Mouse (Mus musculus): ENCODE measurements at regions not wholly inside any gene's neighbourhood (a gene's known extent, or its start where the extent isn't known, plus 50 kb on each side); places are given as distances from the start of the nearest gene placed in this dataset.

- H3K27ac ChIP-seq (replicated peaks; ENCODE audit: low read depth, low read length), result 0 out of 2 replicates have a peak overlapping the region, but pooled peaks have one; percentile 10
- H3K4me1 ChIP-seq (ENCODE audit: control insufficient read depth, insufficient read depth, insufficient read length, low read length), result peaks cover 10% of the 10 kb centered on the region; the same call in 1 of the 2 replicates
- no peak overlapping the region for H3K4me3 ChIP-seq (ENCODE audit: insufficient read depth, low read depth, low read length)
These were observed 190.4 kb downstream of the Gm10260 start for GRCm38 (mm10) chr13:97570009-97570408.

GRCm38 (mm10) chr13:97567632-97568031, 192.8 kb downstream of the Gm10260 start:
- Histone ChIP-seq H3K4me1 (ENCODE audit: control insufficient read depth, insufficient read depth, insufficient read length, low read length) (peaks cover 8% of the 10 kb centered on the region; the same call in 1 of the 2 replicates), H3K4me3 (ENCODE audit: insufficient read depth, low read depth, low read length) (no peak overlapping the region), H3K27ac (replicated peaks; ENCODE audit: low read depth, low read length) (no peak overlapping the region)

- Histone ChIP-seq H3K4me1 (ENCODE audit: control insufficient read depth, insufficient read depth, insufficient read length, low read length) (peaks cover 8% of the 10 kb centered on the region; the same call in 1 of the 2 replicates), H3K27ac (replicated peaks; ENCODE audit: low read depth, low read length) (no peak overlapping the region), H3K4me3 (ENCODE audit: insufficient read depth, low read depth, low read length) (no peak overlapping the region)
These were observed 194.4 kb downstream of the Gm10260 start for GRCm38 (mm10) chr13:97566071-97566470.

- no peak overlapping the region for H3K4me3 ChIP-seq (ENCODE audit: insufficient read depth, low read depth, low read length)
- peaks cover 4% of the 10 kb centered on the region; the same call in 1 of the 2 replicates for H3K4me1 ChIP-seq (ENCODE audit: control insufficient read depth, insufficient read depth, insufficient read length, low read length)
- H3K27ac ChIP-seq (replicated peaks; ENCODE audit: low read depth, low read length), result no peak overlapping the region
These were observed 198.2 kb downstream of the Gm10260 start for GRCm38 (mm10) chr13:97562241-97562640.

GRCm38 (mm10) chr13:97560789-97561188, 199.6 kb downstream of the Gm10260 start:
- no peak overlapping the region for H3K4me3 ChIP-seq (ENCODE audit: insufficient read depth, low read depth, low read length)
- H3K27ac ChIP-seq (replicated peaks; ENCODE audit: low read depth, low read length), result no peak overlapping the region
- peaks cover under 1% of the 10 kb centered on the region; the same call in 1 of the 2 replicates for H3K4me1 ChIP-seq (ENCODE audit: control insufficient read depth, insufficient read depth, insufficient read length, low read length)

GRCm38 (mm10) chr13:97559611-97560385, 200.6 kb downstream of the Gm10260 start:
- Histone ChIP-seq H3K4me1 (ENCODE audit: control insufficient read depth, insufficient read depth, insufficient read length, low read length) (no peaks in the 10 kb centered on the region), H3K27ac (replicated peaks; ENCODE audit: low read depth, low read length) (peak overlapping the region; percentile 83), H3K4me3 (ENCODE audit: insufficient read depth, low read depth, low read length) (no peak overlapping the region)

GRCm38 (mm10) chr13:97558884-97559283, 201.5 kb downstream of the Gm10260 start:
- 0 out of 2 replicates have a peak overlapping the region, but pooled peaks have one; percentile 15 for H3K27ac ChIP-seq (replicated peaks; ENCODE audit: low read depth, low read length)
- H3K4me1 ChIP-seq (ENCODE audit: control insufficient read depth, insufficient read depth, insufficient read length, low read length), result no peaks in the 10 kb centered on the region
- no peak overlapping the region for H3K4me3 ChIP-seq (ENCODE audit: insufficient read depth, low read depth, low read length)

- H3K4me1 ChIP-seq (ENCODE audit: control insufficient read depth, insufficient read depth, insufficient read length, low read length), result no peaks in the 10 kb centered on the region
- H3K4me3 ChIP-seq (ENCODE audit: insufficient read depth, low read depth, low read length), result no peak overlapping the region
- no peak overlapping the region for H3K27ac ChIP-seq (replicated peaks; ENCODE audit: low read depth, low read length)
These were observed 205.1 kb downstream of the Gm10260 start for GRCm38 (mm10) chr13:97555312-97555711.

- Histone ChIP-seq H3K27ac (replicated peaks; ENCODE audit: low read depth, low read length) (no peak overlapping the region), H3K4me1 (ENCODE audit: control insufficient read depth, insufficient read depth, insufficient read length, low read length) (no peaks in the 10 kb centered on the region)
These were observed 205.8 kb downstream of the Gm10260 start for GRCm38 (mm10) chr13:97554601-97555000.

GRCm38 (mm10) chr13:97552236-97552635, 208.2 kb downstream of the Gm10260 start:
- no peak overlapping the region for H3K27ac ChIP-seq (replicated peaks; ENCODE audit: low read depth, low read length)
- peaks cover 14% of the 10 kb centered on the region for H3K4me1 ChIP-seq (ENCODE audit: control insufficient read depth, insufficient read depth, insufficient read length, low read length)
- no peak overlapping the region for H3K4me3 ChIP-seq (ENCODE audit: insufficient read depth, low read depth, low read length)

More at GRCm38 (mm10) chr13:97554601-97555000, 205.8 kb downstream of the Gm10260 start:
- no peak overlapping the region for H3K4me3 ChIP-seq (ENCODE audit: insufficient read depth, low read depth, low read length)

GRCm38 (mm10) chr13:97550880-97551279, 209.6 kb downstream of the Gm10260 start:
- Histone ChIP-seq H3K4me1 (ENCODE audit: control insufficient read depth, insufficient read depth, insufficient read length, low read length) (peaks cover 14% of the 10 kb centered on the region), H3K4me3 (ENCODE audit: insufficient read depth, low read depth, low read length) (no peak overlapping the region)

GRCm38 (mm10) chr13:97550172-97550571, 210.3 kb downstream of the Gm10260 start:
- Histone ChIP-seq H3K4me3 (ENCODE audit: insufficient read depth, low read depth, low read length) (no peak overlapping the region), H3K27ac (replicated peaks; ENCODE audit: low read depth, low read length) (no peak overlapping the region), H3K4me1 (ENCODE audit: control insufficient read depth, insufficient read depth, insufficient read length, low read length) (peaks cover 14% of the 10 kb centered on the region)

More at GRCm38 (mm10) chr13:97550880-97551279, 209.6 kb downstream of the Gm10260 start:
- no peak overlapping the region for H3K27ac ChIP-seq (replicated peaks; ENCODE audit: low read depth, low read length)

- Histone ChIP-seq H3K4me3 (ENCODE audit: insufficient read depth, low read depth, low read length) (no peak overlapping the region), H3K4me1 (ENCODE audit: control insufficient read depth, insufficient read depth, insufficient read length, low read length) (peaks cover 14% of the 10 kb centered on the region), H3K27ac (replicated peaks; ENCODE audit: low read depth, low read length) (peak overlapping the region; percentile 66)
These were observed 211.0 kb downstream of the Gm10260 start for GRCm38 (mm10) chr13:97549384-97549783.

GRCm38 (mm10) chr13:97548527-97548977, 211.9 kb downstream of the Gm10260 start:
- Histone ChIP-seq H3K4me1 (ENCODE audit: control insufficient read depth, insufficient read depth, insufficient read length, low read length) (peaks cover 14% of the 10 kb centered on the region), H3K27ac (replicated peaks; ENCODE audit: low read depth, low read length) (peak overlapping the region; percentile 66), H3K4me3 (ENCODE audit: insufficient read depth, low read depth, low read length) (no peak overlapping the region)

- Histone ChIP-seq H3K4me3 (ENCODE audit: insufficient read depth, low read depth, low read length) (no peak overlapping the region), H3K4me1 (ENCODE audit: control insufficient read depth, insufficient read depth, insufficient read length, low read length) (peaks cover 14% of the 10 kb centered on the region), H3K27ac (replicated peaks; ENCODE audit: low read depth, low read length) (no peak overlapping the region)
These were observed 213.5 kb downstream of the Gm10260 start for GRCm38 (mm10) chr13:97546936-97547335.

Data from brown adipose tissue, adult 24 weeks (tissue).